Mouse (Mus musculus): ENCODE data around the gene Camk2g. TPM values are rescaled to one million over a fixed set of nuclear protein-coding genes. Genes with fewer than 3 reads are reported as not detected.

The Camk2g gene
- polyA plus RNA-seq (2012; ENCODE audit: insufficient read depth, insufficient read length, missing spikeins) = 9.3 and 12.8 TPM in 2 replicates

DNA sequence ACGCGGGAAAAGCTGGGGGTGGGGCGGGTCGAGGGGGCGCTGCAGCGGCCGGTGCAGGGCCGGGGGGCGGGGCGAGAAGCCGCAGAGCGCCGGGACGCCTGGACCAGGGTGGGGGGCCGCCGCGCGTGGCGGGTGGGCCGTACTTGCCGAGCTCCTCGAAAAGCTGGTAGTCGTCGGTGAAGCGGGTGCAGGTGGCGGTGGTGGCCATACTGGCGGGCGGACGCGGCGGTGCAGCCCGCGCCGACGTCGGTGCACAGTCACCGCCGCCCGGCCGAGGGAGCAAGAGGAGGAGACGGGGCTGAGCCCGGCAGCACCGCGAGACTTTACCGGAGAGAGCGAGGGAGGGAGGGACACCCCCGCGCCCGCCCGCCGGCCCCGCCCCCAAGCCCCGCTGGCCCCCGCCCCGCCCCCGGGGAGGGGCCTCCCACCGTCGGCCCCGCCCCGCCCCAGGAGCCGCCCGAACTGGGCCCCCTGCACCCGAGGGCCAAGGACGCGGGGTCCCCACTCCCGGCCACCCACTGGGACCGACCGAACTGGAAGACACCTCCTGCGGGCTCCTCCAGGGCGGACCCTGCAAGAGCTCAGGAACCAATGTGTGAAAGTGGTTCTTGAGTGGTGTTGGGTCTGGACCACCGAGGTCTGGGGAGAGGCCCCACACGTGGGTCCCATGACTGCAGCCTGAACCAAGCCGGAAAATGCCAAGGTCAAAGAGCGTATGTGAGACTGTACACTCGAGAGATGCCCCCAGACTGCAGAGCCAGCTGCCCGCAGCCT, at the start of gene Camk2g:
Gene Camk2g, minus strand, starts transcription at position 331 of the 774 bp plus-strand sequence.
- Histone ChIP-seq H3K4me1 (ENCODE audit: control insufficient read depth, insufficient read depth, insufficient read length, low read length) (peaks cover 12% of the 10 kb centered on the region), H3K4me3 (ENCODE audit: insufficient read depth, low read depth, low read length) (peak within 1 kb of the TSS; percentile 89), H3K27ac (replicated peaks; ENCODE audit: low read depth, low read length) (peak within 1 kb of the TSS; percentile 46)

- H3K4me1 ChIP-seq (ENCODE audit: control insufficient read depth, insufficient read depth, insufficient read length, low read length) = peaks cover 20% of the 10 kb centered on the region
- H3K27ac ChIP-seq (replicated peaks; ENCODE audit: low read depth, low read length) = 0 out of 2 replicates have a peak overlapping the region, but pooled peaks have one; percentile 5
- H3K4me3 ChIP-seq (ENCODE audit: insufficient read depth, low read depth, low read length) = no peak overlapping the region
Observed at GRCm38 (mm10) chr14:20842629-20843028, 48.7 kb upstream of the Camk2g start.

- Histone ChIP-seq H3K4me1 (ENCODE audit: control insufficient read depth, insufficient read depth, insufficient read length, low read length) (peaks cover 14% of the 10 kb centered on the region), H3K27ac (replicated peaks; ENCODE audit: low read depth, low read length) (no peak overlapping the region), H3K4me3 (ENCODE audit: insufficient read depth, low read depth, low read length) (no peak overlapping the region)
Observed at GRCm38 (mm10) chr14:20841526-20841925, 47.6 kb upstream of the Camk2g start.

DNA sequence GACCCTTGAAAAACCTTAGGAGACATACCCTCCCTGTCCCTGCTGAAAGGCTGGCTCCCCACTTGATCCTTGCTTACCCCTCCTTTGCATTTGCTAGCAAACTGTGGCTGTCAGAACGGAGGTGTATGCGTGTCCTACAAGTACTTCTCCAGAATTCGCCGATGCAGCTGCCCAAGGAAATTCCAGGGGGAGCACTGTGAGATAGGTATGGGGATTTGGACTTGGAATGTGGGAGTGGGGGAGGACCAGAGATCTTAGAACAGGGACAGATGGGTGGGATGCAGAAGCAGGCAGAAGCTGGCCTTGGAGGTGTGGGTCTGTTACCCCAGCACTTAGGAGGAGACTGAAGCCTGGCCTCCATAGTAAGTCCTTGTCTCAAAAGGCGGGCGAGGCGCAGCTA, 43.8 kb upstream of the Camk2g start:
- 0 out of 2 replicates have a peak overlapping the region, but pooled peaks have one; percentile 9 for H3K27ac ChIP-seq (replicated peaks; ENCODE audit: low read depth, low read length)
- H3K4me1 ChIP-seq (ENCODE audit: control insufficient read depth, insufficient read depth, insufficient read length, low read length) = no peaks in the 10 kb centered on the region; the same call in none of the 2 replicates
- H3K4me3 ChIP-seq (ENCODE audit: insufficient read depth, low read depth, low read length) = peak overlapping the region; percentile 70

DNA sequence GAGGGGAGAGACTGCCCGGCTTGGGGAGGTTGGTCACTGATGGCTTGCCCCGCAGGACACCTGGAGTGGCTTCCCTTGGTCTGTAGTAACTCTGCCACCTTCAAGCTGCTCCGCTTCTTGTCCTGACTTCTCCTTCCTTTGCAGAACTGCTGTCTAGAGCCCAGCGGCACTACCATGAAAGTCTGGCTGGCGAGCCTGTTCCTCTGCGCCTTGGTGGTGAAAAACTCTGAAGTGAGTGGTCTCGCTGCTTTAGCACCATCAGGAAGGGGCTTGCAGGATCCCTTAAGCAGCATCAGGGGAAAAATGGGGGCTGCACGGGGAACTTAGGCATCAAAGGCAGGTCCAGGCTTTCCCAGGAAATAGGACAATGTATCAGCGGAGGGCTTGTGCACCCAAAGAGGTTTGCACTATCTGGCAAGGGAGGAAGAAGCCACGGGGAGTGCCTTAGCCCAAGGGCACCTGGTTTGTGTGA, 43.1 kb upstream of the Camk2g start:
- H3K4me3 ChIP-seq (ENCODE audit: insufficient read depth, low read depth, low read length) = peak overlapping the region; percentile 70
- H3K27ac ChIP-seq (replicated peaks; ENCODE audit: low read depth, low read length) = peak overlapping the region; percentile 68
- no peaks in the 10 kb centered on the region; the same call in 1 of the 2 replicates for H3K4me1 ChIP-seq (ENCODE audit: control insufficient read depth, insufficient read depth, insufficient read length, low read length)

- Histone ChIP-seq H3K27ac (replicated peaks; ENCODE audit: low read depth, low read length) (peak within 1 kb of the TSS; percentile 68), H3K4me3 (ENCODE audit: insufficient read depth, low read depth, low read length) (peak within 1 kb of the TSS; percentile 70), H3K4me1 (ENCODE audit: control insufficient read depth, insufficient read depth, insufficient read length, low read length) (no peaks in the 10 kb centered on the region; the same call in 1 of the 2 replicates)
Observed at GRCm38 (mm10) chr14:20836171-20836904, 42.5 kb upstream of the Camk2g start, which contains the start of gene Plau. Plau (plus strand) TSS chr14:20836660.

GRCm38 (mm10) chr14:20834136-20834535, 40.2 kb upstream of the Camk2g start:
- no peak overlapping the region for H3K4me3 ChIP-seq (ENCODE audit: insufficient read depth, low read depth, low read length)
- H3K27ac ChIP-seq (replicated peaks; ENCODE audit: low read depth, low read length) = no peak overlapping the region
- H3K4me1 ChIP-seq (ENCODE audit: control insufficient read depth, insufficient read depth, insufficient read length, low read length) = peaks cover 3% of the 10 kb centered on the region; the same call in 1 of the 2 replicates

- Histone ChIP-seq H3K27ac (replicated peaks; ENCODE audit: low read depth, low read length) (no peak overlapping the region), H3K4me3 (ENCODE audit: insufficient read depth, low read depth, low read length) (no peak overlapping the region), H3K4me1 (ENCODE audit: control insufficient read depth, insufficient read depth, insufficient read length, low read length) (peaks cover 3% of the 10 kb centered on the region; the same call in 1 of the 2 replicates)
Observed at GRCm38 (mm10) chr14:20833525-20833924, 39.6 kb upstream of the Camk2g start.

- Histone ChIP-seq H3K4me1 (ENCODE audit: control insufficient read depth, insufficient read depth, insufficient read length, low read length) (peaks cover 5% of the 10 kb centered on the region; the same call in 1 of the 2 replicates), H3K4me3 (ENCODE audit: insufficient read depth, low read depth, low read length) (no peak overlapping the region), H3K27ac (replicated peaks; ENCODE audit: low read depth, low read length) (no peak overlapping the region)
Observed at GRCm38 (mm10) chr14:20831915-20832314, 38.0 kb upstream of the Camk2g start.

DNA sequence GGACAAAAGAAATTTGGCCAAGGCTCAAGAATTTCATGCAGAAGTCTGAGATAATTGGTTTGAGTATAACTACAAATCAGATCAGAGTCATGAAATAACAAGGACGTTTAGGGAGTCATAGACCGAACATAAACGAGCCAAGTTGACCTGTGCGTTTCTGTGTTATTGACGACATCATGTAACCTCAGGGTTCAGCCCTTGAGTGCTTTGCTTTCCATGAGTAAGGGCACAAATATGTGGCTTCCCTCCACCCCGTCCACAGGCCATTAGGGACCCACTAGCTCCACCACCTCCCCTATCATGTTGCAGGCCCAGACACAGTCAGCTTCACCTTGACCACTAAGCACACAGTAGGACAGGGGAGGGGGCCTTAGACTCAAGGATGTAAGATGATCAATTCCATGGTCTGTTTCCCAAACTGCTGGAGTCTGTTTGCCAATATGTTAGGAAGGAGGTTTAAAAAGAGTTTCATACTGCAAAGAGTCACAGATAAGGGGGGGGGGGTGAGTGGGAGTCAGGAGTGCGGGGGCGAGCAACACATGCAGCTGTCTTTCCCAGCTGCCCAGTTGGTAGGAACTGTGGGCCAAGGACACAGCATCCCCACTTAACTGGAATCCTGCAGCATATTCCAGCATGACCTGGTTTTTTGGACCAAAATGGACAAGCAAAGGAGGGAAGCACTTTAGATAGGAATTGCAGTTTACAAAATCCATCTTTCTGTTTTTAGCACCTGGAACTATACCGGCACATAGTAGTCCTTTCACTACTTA, 37.4 kb upstream of the Camk2g start:
- no peak overlapping the region for H3K27ac ChIP-seq (replicated peaks; ENCODE audit: low read depth, low read length)

GRCm38 (mm10) chr14:20829523-20830366, 35.9 kb upstream of the Camk2g start:
- Histone ChIP-seq H3K27ac (replicated peaks; ENCODE audit: low read depth, low read length) (peak overlapping the region; percentile 45), H3K4me1 (ENCODE audit: control insufficient read depth, insufficient read depth, insufficient read length, low read length) (peaks cover 5% of the 10 kb centered on the region; the same call in 1 of the 2 replicates)

More for the DNA sequence above, 37.4 kb upstream of the Camk2g start:
- Histone ChIP-seq H3K4me1 (ENCODE audit: control insufficient read depth, insufficient read depth, insufficient read length, low read length) (peaks cover 5% of the 10 kb centered on the region; the same call in 1 of the 2 replicates), H3K4me3 (ENCODE audit: insufficient read depth, low read depth, low read length) (no peak overlapping the region)

GRCm38 (mm10) chr14:20828524-20828923, 34.6 kb upstream of the Camk2g start:
- peaks cover 5% of the 10 kb centered on the region; the same call in 1 of the 2 replicates for H3K4me1 ChIP-seq (ENCODE audit: control insufficient read depth, insufficient read depth, insufficient read length, low read length)
- H3K4me3 ChIP-seq (ENCODE audit: insufficient read depth, low read depth, low read length) = no peak overlapping the region
- H3K27ac ChIP-seq (replicated peaks; ENCODE audit: low read depth, low read length) = peak overlapping the region; percentile 23

More at GRCm38 (mm10) chr14:20829523-20830366, 35.9 kb upstream of the Camk2g start:
- H3K4me3 ChIP-seq (ENCODE audit: insufficient read depth, low read depth, low read length) = no peak overlapping the region

DNA sequence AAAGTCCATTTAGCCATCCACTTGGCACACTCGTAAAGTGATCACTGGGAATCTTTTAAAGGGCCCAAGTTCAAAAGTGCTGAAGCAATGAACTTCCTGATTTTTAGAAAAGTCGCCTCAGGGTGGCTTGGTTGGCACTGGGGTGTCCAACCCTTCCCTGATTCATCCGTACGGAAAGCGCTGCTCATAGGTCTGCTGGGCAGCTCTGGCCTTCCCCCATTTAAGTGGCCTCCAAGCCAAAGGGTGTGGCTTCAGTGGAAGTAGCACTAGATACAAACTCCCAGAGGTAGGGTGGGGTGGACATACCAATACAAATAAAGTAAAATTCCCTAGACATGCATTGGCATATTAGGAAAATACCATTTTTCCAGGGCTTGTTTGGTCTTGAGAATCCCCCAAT, 33.6 kb upstream of the Camk2g start:
- Histone ChIP-seq H3K27ac (replicated peaks; ENCODE audit: low read depth, low read length) (0 out of 2 replicates have a peak overlapping the region, but pooled peaks have one; percentile 47), H3K4me3 (ENCODE audit: insufficient read depth, low read depth, low read length) (no peak overlapping the region), H3K4me1 (ENCODE audit: control insufficient read depth, insufficient read depth, insufficient read length, low read length) (peaks cover 5% of the 10 kb centered on the region; the same call in 1 of the 2 replicates)
